Mouse (Mus musculus): ENCODE results near the gene Gpd2.

Gpd2 gene

GRCm38 (mm10) chr2:57237475-57237919, at the start of gene Gpd2:
Gene Gpd2, plus strand, starts transcription at chr2:57237635.
- no peak for TF ChIP-seq GATA4 (IDR thresholded peaks at IDR 0.05; ENCODE audit: insufficient replicate concordance, low read length)

- no peak for TF ChIP-seq GATA4 (IDR thresholded peaks at IDR 0.05; ENCODE audit: insufficient replicate concordance, low read length)
These were observed 49.2 kb upstream of the Gpd2 start for GRCm38 (mm10) chr2:57188237-57188636.

- no peak for TF ChIP-seq GATA4 (IDR thresholded peaks at IDR 0.05; ENCODE audit: insufficient replicate concordance, low read length)
These were observed 46.6 kb upstream of the Gpd2 start for GRCm38 (mm10) chr2:57190884-57191283.

- TF ChIP-seq GATA4 (IDR thresholded peaks at IDR 0.05; ENCODE audit: insufficient replicate concordance, low read length) = no peak
These were observed 38.4 kb upstream of the Gpd2 start for GRCm38 (mm10) chr2:57199046-57199445.

- no peak for TF ChIP-seq GATA4 (IDR thresholded peaks at IDR 0.05; ENCODE audit: insufficient replicate concordance, low read length)
These were observed 28.9 kb upstream of the Gpd2 start for GRCm38 (mm10) chr2:57208472-57209083.

GRCm38 (mm10) chr2:57211049-57212001, 26.1 kb upstream of the Gpd2 start:
- no peak for TF ChIP-seq GATA4 (IDR thresholded peaks at IDR 0.05; ENCODE audit: insufficient replicate concordance, low read length)

- no peak for TF ChIP-seq GATA4 (IDR thresholded peaks at IDR 0.05; ENCODE audit: insufficient replicate concordance, low read length)
These were observed 24.1 kb upstream of the Gpd2 start for GRCm38 (mm10) chr2:57213364-57213763.

GRCm38 (mm10) chr2:57223288-57224026, 14.0 kb upstream of the Gpd2 start:
- no peak for TF ChIP-seq GATA4 (IDR thresholded peaks at IDR 0.05; ENCODE audit: insufficient replicate concordance, low read length)

GRCm38 (mm10) chr2:57225236-57225635, 12.2 kb upstream of the Gpd2 start:
- TF ChIP-seq GATA4 (IDR thresholded peaks at IDR 0.05; ENCODE audit: insufficient replicate concordance, low read length) = no peak

- no peak for TF ChIP-seq GATA4 (IDR thresholded peaks at IDR 0.05; ENCODE audit: insufficient replicate concordance, low read length)
These were observed 10.0 kb upstream of the Gpd2 start for GRCm38 (mm10) chr2:57227425-57227824.

- no peak for TF ChIP-seq GATA4 (IDR thresholded peaks at IDR 0.05; ENCODE audit: insufficient replicate concordance, low read length)
These were observed 7.7 kb upstream of the Gpd2 start for GRCm38 (mm10) chr2:57229647-57230240.

GRCm38 (mm10) chr2:57231432-57231831, 6.0 kb upstream of the Gpd2 start:
- no peak for TF ChIP-seq GATA4 (IDR thresholded peaks at IDR 0.05; ENCODE audit: insufficient replicate concordance, low read length)

- no peak for TF ChIP-seq GATA4 (IDR thresholded peaks at IDR 0.05; ENCODE audit: insufficient replicate concordance, low read length)
These were observed 5.1 kb upstream of the Gpd2 start for GRCm38 (mm10) chr2:57232328-57232727.

- TF ChIP-seq GATA4 (IDR thresholded peaks at IDR 0.05; ENCODE audit: insufficient replicate concordance, low read length) = no peak
These were observed 1.2 kb upstream of the Gpd2 start for GRCm38 (mm10) chr2:57236246-57236645.

GRCm38 (mm10) chr2:57237026-57237425, 409 bp upstream of the Gpd2 start:
- no peak for TF ChIP-seq GATA4 (IDR thresholded peaks at IDR 0.05; ENCODE audit: insufficient replicate concordance, low read length)

All from liver, adult (tissue).